In genomic region chrX:73228606-73229214, GRCm38 (mm10) we compare ENCODE assay signal across 8 mouse cellular contexts. TPM values are rescaled to one million over a fixed set of nuclear protein-coding genes. Genes with fewer than 3 reads are reported as not detected.
DNase-seq lines count a peak whose midpoint lies in the region; ATAC-seq and TF ChIP-seq lines count a peak whose summit lies in the region.

No protein-coding gene starts in this region.

- 38% methylated on average over 45 of the region's 51 CpGs for WGBS in forebrain, postnatal 0 days
- 18% methylated on average over 49 of the region's 51 CpGs for WGBS in macrophage (ENCODE audit: missing documents)

- no peak for TF ChIP-seq POLR2A in ES-Bruce4 (IDR thresholded peaks at IDR 0.05; ENCODE audit: insufficient read depth, low read length)

- H3K36me3 ChIP-seq in ES-Bruce4 (ENCODE audit: control insufficient read depth, insufficient read depth, low read length, poor library complexity, severe bottlenecking) (no peaks in the 10 kb centered on the region), macrophage (ENCODE audit: inconsistent target) (no peaks in the 10 kb centered on the region)
- no peaks in the 10 kb centered on the region for H3K36me3 ChIP-seq in forebrain, postnatal 0 days (ENCODE audit: insufficient read depth)

- no peaks in the 10 kb centered on the region for H3K4me1 ChIP-seq in ES-Bruce4 (ENCODE audit: control insufficient read depth, insufficient read depth, low read length)
- H3K4me1 ChIP-seq in forebrain, postnatal 0 days (ENCODE audit: insufficient read depth) = no peaks in the 10 kb centered on the region

- H3K27me3 ChIP-seq in ES-Bruce4 (ENCODE audit: control insufficient read depth, insufficient read depth, low read length, poor library complexity, severe bottlenecking) = no peaks in the 10 kb centered on the region
- no peaks in the 10 kb centered on the region for H3K27me3 ChIP-seq in forebrain, postnatal 0 days (ENCODE audit: insufficient read depth, low read length)

- H3K27ac ChIP-seq in ES-Bruce4 (ENCODE audit: insufficient read depth, low read length) = no peak overlapping the region
- peak overlapping the region; percentile 84 for H3K27ac ChIP-seq in forebrain, postnatal 0 days (ENCODE audit: low read depth, low read length)
- H3K27ac ChIP-seq in macrophage = no peak overlapping the region

- peak overlapping the region; percentile 80 for H3K9ac ChIP-seq in ES-Bruce4 (ENCODE audit: low read depth, poor library complexity, severe bottlenecking)
- H3K9ac ChIP-seq in forebrain, postnatal 0 days = peak overlapping the region; percentile 68

- H3K79me2 ChIP-seq in macrophage (ENCODE audit: inconsistent target) = peaks cover 9% of the 10 kb centered on the region; the same call in 1 of the 2 replicates

- DNase-seq in forebrain, postnatal 0 days = peak; percentile 70
- DNase-seq in left cerebral cortex, adult 18-20 months (ENCODE audit: low spot score in 2 of 2) = peak; percentile 25 to 47
- peak; percentile 70 for DNase-seq in retina, postnatal 1 day
- DNase-seq in thymus, postnatal 4 days = peak; percentile 77

- TF ChIP-seq CTCF in ES-Bruce4 (IDR thresholded peaks at IDR 0.05; ENCODE audit: low read depth, low read length) = no peak
- TF ChIP-seq CTCF in forebrain, postnatal 0 days (IDR thresholded peaks at IDR 0.05; ENCODE audit: low read depth) = peak; percentile 36

- TF ChIP-seq EP300 in ES-Bruce4 (IDR thresholded peaks at IDR 0.05; ENCODE audit: insufficient read depth, low read depth, low read length) = no peak

- H3K4me3 ChIP-seq in ES-Bruce4 (ENCODE audit: low read depth, low read length) = peak overlapping the region; percentile 65
- peak overlapping the region; percentile 59 for H3K4me3 ChIP-seq in forebrain, postnatal 0 days (ENCODE audit: low read depth, low read length)
- H3K4me3 ChIP-seq in macrophage (ENCODE audit: inconsistent target) = peak overlapping the region; percentile 31

- peak; percentile 64; the same call in 1 of the 2 replicates for ATAC-seq in cerebellum, adult (ENCODE audit: insufficient number of reproducible peaks, low FRiP score, low TSS enrichment)
- peak; percentile 68 for ATAC-seq in forebrain, postnatal 0 days
- peak; percentile 25 to 50; a peak in 1 of 4 replicates for ATAC-seq in hematopoietic stem cell, adult 5-6 weeks (replicated peaks in 1 of 2; ENCODE audit: insufficient read depth in 1 of 2, low FRiP score in 2 of 2, low TSS enrichment in 1 of 2, low read depth in 1 of 2, poor library complexity in 2 of 2, severe bottlenecking in 2 of 2)

- peak overlapping the region; percentile 59 for H3K4me2 ChIP-seq in forebrain, postnatal 0 days (ENCODE audit: low read depth)

- no peaks in the 10 kb centered on the region for H3K9me3 ChIP-seq in ES-Bruce4 (replicated peaks; ENCODE audit: control insufficient read depth, insufficient read depth, low read length, poor library complexity, severe bottlenecking)
- no peaks in the 10 kb centered on the region for H3K9me3 ChIP-seq in forebrain, postnatal 0 days (ENCODE audit: low read length)

RNA-seq across cellular contexts. Expression of gene F8a, which starts 0.6 kb away (rescaled TPM):
- polyA plus RNA-seq in ES-Bruce4 (2011; ENCODE audit: insufficient read depth, insufficient read length, low read depth, missing spikeins) = 2.5 and 3.8 TPM in 2 replicates
- total RNA-seq in forebrain, postnatal 0 days (2014; rRNA removed) = 20.5 and 23.7 TPM in 2 replicates
- polyA plus RNA-seq in forebrain, postnatal 0 days (2015; fragmentation: Nextera tagmentation; extraction: Ambion mirVana) = 33.0 and 34.3 TPM in 2 replicates
- total RNA-seq in hematopoietic stem cell, adult 5-6 weeks (2017) = 3.1 and 5.8 TPM in 2 replicates
- total RNA-seq in left cerebral cortex, adult 18-20 months (2021) = 10 to 100 TPM; 16.3 to 19.0 TPM
- 1 to 10 TPM in 6 of 26 experiments, under 1 TPM in 16, not detected in 4; 0.16 to 3.2 (median 0.70) TPM for total RNA-seq in macrophage (2018; cell fraction: chromatin; rRNA removed)
- 1 to 10 TPM in 25 of 26 experiments, under 1 TPM in 1; 0.86 to 4.9 (median 3.2) TPM for total RNA-seq in macrophage (2018; cell fraction: cytosol; rRNA removed)
- total RNA-seq in macrophage (2018; cell fraction: nucleus; rRNA removed) = 1 to 10 TPM in 19 of 26 experiments, under 1 TPM in 6, not detected in 1; 0.28 to 4.4 (median 1.4) TPM
- polyA plus RNA-seq in macrophage (2018) = 1.2 to 3.4 TPM (median 2.6 TPM) in 3 replicates

RNA-seq across cellular contexts. Expression of gene Xlr4c, which starts 14.2 kb away (rescaled TPM):
- polyA plus RNA-seq in ES-Bruce4 (2011; ENCODE audit: insufficient read depth, insufficient read length, low read depth, missing spikeins) (0.75 TPM in 1 of 2 replicates, not detected in the other), macrophage (2018) (0.25 to 0.36 TPM (median 0.29 TPM) in 3 replicates)
- total RNA-seq in forebrain, postnatal 0 days (2014; rRNA removed) = not detected in 2 replicates
- polyA plus RNA-seq in forebrain, postnatal 0 days (2015; fragmentation: Nextera tagmentation; extraction: Ambion mirVana) = 0.35 TPM in 1 of 2 replicates, not detected in the other
- 7.6 and 17.8 TPM in 2 replicates for total RNA-seq in hematopoietic stem cell, adult 5-6 weeks (2017)
- not detected for total RNA-seq in left cerebral cortex, adult 18-20 months (2021)
- 10 to 100 TPM in 2 of 26 experiments, 1 to 10 TPM in 24; 1.2 to 14.1 (median 4.4) TPM for total RNA-seq in macrophage (2018; cell fraction: chromatin; rRNA removed)
- under 1 TPM; 0.16 to 0.62 (median 0.38) TPM for total RNA-seq in macrophage (2018; cell fraction: cytosol; rRNA removed)
- total RNA-seq in macrophage (2018; cell fraction: nucleus; rRNA removed) = 1 to 10 TPM in 25 of 26 experiments, not detected in 1; 1.3 to 6.4 (median 2.3) TPM

RNA-seq across cellular contexts. Expression of gene Xlr4b, which starts 14.6 kb away (rescaled TPM):
- polyA plus RNA-seq in ES-Bruce4 (2011; ENCODE audit: insufficient read depth, insufficient read length, low read depth, missing spikeins) (0.79 TPM in 1 of 2 replicates, not detected in the other), macrophage (2018) (3.1 to 6.6 TPM (median 5.2 TPM) in 3 replicates)
- total RNA-seq in forebrain, postnatal 0 days (2014; rRNA removed) = 0.31 TPM in 1 of 2 replicates, not detected in the other
- polyA plus RNA-seq in forebrain, postnatal 0 days (2015; fragmentation: Nextera tagmentation; extraction: Ambion mirVana) = 0.17 and 0.79 TPM in 2 replicates
- total RNA-seq in hematopoietic stem cell, adult 5-6 weeks (2017) = 18.1 and 32.3 TPM in 2 replicates
- under 1 TPM in 1 of 2 experiments, not detected in 1; 0.95 TPM for total RNA-seq in left cerebral cortex, adult 18-20 months (2021)
- total RNA-seq in macrophage (2018; cell fraction: chromatin; rRNA removed) = 10 to 100 TPM in 23 of 26 experiments, 1 to 10 TPM in 3; 4.9 to 25.9 (median 13.8) TPM
- total RNA-seq in macrophage (2018; cell fraction: cytosol; rRNA removed) = 1 to 10 TPM in 25 of 26 experiments, under 1 TPM in 1; 0.87 to 3.8 (median 2.8) TPM
- total RNA-seq in macrophage (2018; cell fraction: nucleus; rRNA removed) = 10 to 100 TPM in 5 of 26 experiments, 1 to 10 TPM in 21; 2.7 to 18.9 (median 8.4) TPM

RNA-seq across cellular contexts. Expression of gene Xlr3c, which starts 36.5 kb away (rescaled TPM):
- polyA plus RNA-seq in ES-Bruce4 (2011; ENCODE audit: insufficient read depth, insufficient read length, low read depth, missing spikeins) = 0.69 TPM in 1 of 2 replicates, not detected in the other
- not detected in 2 replicates for total RNA-seq in forebrain, postnatal 0 days (2014; rRNA removed)
- polyA plus RNA-seq in forebrain, postnatal 0 days (2015; fragmentation: Nextera tagmentation; extraction: Ambion mirVana) = 0.11 TPM in 1 of 2 replicates, not detected in the other
- total RNA-seq in hematopoietic stem cell, adult 5-6 weeks (2017) = not detected in 2 replicates
- total RNA-seq in left cerebral cortex, adult 18-20 months (2021) = not detected
- not detected for total RNA-seq in macrophage (2018; cell fraction: chromatin; rRNA removed)
- not detected for total RNA-seq in macrophage (2018; cell fraction: cytosol; rRNA removed)
- not detected for total RNA-seq in macrophage (2018; cell fraction: nucleus; rRNA removed)
- not detected in 3 replicates for polyA plus RNA-seq in macrophage (2018)

RNA-seq across cellular contexts. Expression of gene Xlr3b, which starts 36.7 kb away (rescaled TPM):
- 0.21 TPM in 1 of 2 replicates, not detected in the other for polyA plus RNA-seq in ES-Bruce4 (2011; ENCODE audit: insufficient read depth, insufficient read length, low read depth, missing spikeins)
- 4.9 and 5.3 TPM in 2 replicates for total RNA-seq in forebrain, postnatal 0 days (2014; rRNA removed)
- 5.1 and 10.8 TPM in 2 replicates for polyA plus RNA-seq in forebrain, postnatal 0 days (2015; fragmentation: Nextera tagmentation; extraction: Ambion mirVana)
- 17.2 and 18.8 TPM in 2 replicates for total RNA-seq in hematopoietic stem cell, adult 5-6 weeks (2017)
- total RNA-seq in left cerebral cortex, adult 18-20 months (2021) = 1 to 10 TPM; 4.4 to 9.2 TPM
- 10 to 100 TPM in 22 of 26 experiments, 1 to 10 TPM in 4; 7.2 to 20.1 (median 13.5) TPM for total RNA-seq in macrophage (2018; cell fraction: chromatin; rRNA removed)
- 1 to 10 TPM in 12 of 26 experiments, under 1 TPM in 14; 0.58 to 2.0 (median 0.95) TPM for total RNA-seq in macrophage (2018; cell fraction: cytosol; rRNA removed)
- 10 to 100 TPM in 12 of 26 experiments, 1 to 10 TPM in 14; 4.0 to 18.2 (median 9.8) TPM for total RNA-seq in macrophage (2018; cell fraction: nucleus; rRNA removed)
- 1.6 to 2.5 TPM (median 1.8 TPM) in 3 replicates for polyA plus RNA-seq in macrophage (2018)
